Mouse (Mus musculus) monocyte, adult 5-6 weeks (primary cell): ENCODE measurements around the gene Rpl34. TPM values are rescaled to one million over a fixed set of nuclear protein-coding genes. Genes with fewer than 3 reads are reported as not detected.

Experiments
- ATAC-seq: fragments of 153-309, 156-312 bp; replicated peaks from 2 replicates; pipeline ENCODE4 v1.8.0; 2017; ENCODE audit warnings: mild to moderate bottlenecking; ENCODE audit not compliant: low TSS enrichment, insufficient number of reproducible peaks, severe bottlenecking, poor library complexity, low FRiP score
- total RNA-seq: library from RNA; stranded (forward); fragments of 200-1000, 200-491, 200-594 nt; gene quantifications from 3 replicates; pipeline ENCODE4 v1.2.3, GENCODE M21; 2017

The Rpl34 gene
- 2,637 to 3,542 TPM (median 3,151 TPM) in 3 replicates for total RNA-seq

- ATAC-seq = peak; percentile 93
Measured at GRCm38 (mm10) chr3:130730189-130730653, at the start of gene Rpl34. Gene Rpl34 (minus strand): TSS chr3:130730398.

- no peak for ATAC-seq
Measured at GRCm38 (mm10) chr3:130768172-130768571, 38.0 kb upstream of the Rpl34 start.

- no peak for ATAC-seq
Measured at GRCm38 (mm10) chr3:130764091-130764490, 33.9 kb upstream of the Rpl34 start.

GRCm38 (mm10) chr3:130760711-130761435 lies 30.7 kb upstream of the Rpl34 start:
- no peak for ATAC-seq

- no peak for ATAC-seq
Measured at GRCm38 (mm10) chr3:130758157-130758841, 28.1 kb upstream of the Rpl34 start.

GRCm38 (mm10) chr3:130757117-130757852 lies 27.1 kb upstream of the Rpl34 start:
- ATAC-seq = no peak

- no peak for ATAC-seq
Measured at GRCm38 (mm10) chr3:130749206-130749605, 19.0 kb upstream of the Rpl34 start.

- no peak for ATAC-seq
Measured at GRCm38 (mm10) chr3:130746673-130747619, 16.7 kb upstream of the Rpl34 start.

GRCm38 (mm10) chr3:130737652-130738361 lies 7.6 kb upstream of the Rpl34 start:
- no peak for ATAC-seq

GRCm38 (mm10) chr3:130736758-130737157 lies 6.6 kb upstream of the Rpl34 start:
- ATAC-seq = no peak

GRCm38 (mm10) chr3:130729472-130730188 lies 568 bp downstream of the Rpl34 start:
- 0 out of 2 replicates have a peak, but pooled peaks have one; percentile 18 for ATAC-seq

GRCm38 (mm10) chr3:130727676-130728075 lies 2.5 kb downstream of the Rpl34 start:
- ATAC-seq = no peak

GRCm38 (mm10) chr3:130727036-130727435 lies 3.2 kb downstream of the Rpl34 start:
- no peak for ATAC-seq

GRCm38 (mm10) chr3:130725718-130726117 lies 4.5 kb downstream of the Rpl34 start:
- no peak for ATAC-seq

GRCm38 (mm10) chr3:130722733-130723478 lies 7.3 kb downstream of the Rpl34 start:
- ATAC-seq = no peak

GRCm38 (mm10) chr3:130720225-130720624 lies 10.0 kb downstream of the Rpl34 start:
- no peak for ATAC-seq

- no peak for ATAC-seq
Measured at GRCm38 (mm10) chr3:130718871-130719270, 11.3 kb downstream of the Rpl34 start.
